In the genomic region with DNA sequence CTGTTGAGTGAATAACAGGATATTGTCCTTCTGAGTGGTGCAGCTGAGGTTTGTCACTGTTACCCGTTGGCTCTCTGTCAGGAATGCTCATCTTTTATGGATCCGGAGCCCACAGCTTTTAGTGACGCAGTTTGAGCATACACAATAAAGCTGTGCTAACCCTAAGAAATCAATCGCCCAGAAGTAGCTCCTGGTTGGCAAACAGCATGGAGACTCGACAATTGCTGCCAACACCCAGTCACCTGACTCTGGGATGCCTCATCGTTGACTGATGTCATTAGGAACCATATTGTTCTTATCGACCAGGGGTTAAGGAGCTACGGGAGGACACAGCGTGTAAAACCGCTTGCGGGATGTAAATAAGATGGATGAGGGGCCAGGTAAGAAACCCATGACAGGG, we compare ENCODE assay signal across 10 mouse cellular contexts.
DNase-seq lines count a peak whose midpoint lies in the region; ATAC-seq and TF ChIP-seq lines count a peak whose summit lies in the region.
"Had no signal": no experiment of that assay in that cellular context is flagged by ENCODE, and none has a peak within 500 bp of the region (broad histone marks: within the 10 kb centered on the region; RNA-seq: fewer than 3 reads in every experiment).

No protein-coding gene starts in this region.

- peak overlapping the region; percentile 9; the same call in 1 of the 2 replicates for H3K9ac ChIP-seq in midbrain, embryonic 11.5 days (ENCODE audit: low read length)
- H3K9ac ChIP-seq: heart, embryonic 12.5 days; liver, embryonic 14.5 days had no signal

- H3K4me2 ChIP-seq in midbrain, embryonic 11.5 days, result peak overlapping the region; percentile 34
- H3K4me2 ChIP-seq: heart, embryonic 12.5 days had no signal

- peak; percentile 69 for DNase-seq in brain, embryonic 14.5 days (ENCODE audit: low read depth)
- peak; percentile 41 for DNase-seq in cerebellum, adult 8-10 months
- DNase-seq in hindbrain, embryonic 10.5 days (ENCODE audit: low spot score), result peak; percentile 37
- peak; percentile 88 for DNase-seq in midbrain, embryonic 11.5 days (ENCODE audit: low spot score, missing footprints)
- DNase-seq in thymus, adult 18-20 months, result no peak
- no peak for DNase-seq in ovary, postnatal 14 days (ENCODE audit: low spot score)

- H3K4me3 ChIP-seq in hindbrain, embryonic 10.5 days, result peak overlapping the region; percentile 34
- H3K4me3 ChIP-seq in midbrain, embryonic 11.5 days (ENCODE audit: low read depth, low read length), result no peak overlapping the region
- H3K4me3 ChIP-seq: heart, embryonic 12.5 days had no signal

- no peak for TF ChIP-seq POLR2A in brain, embryonic 14.5 days (IDR thresholded peaks at IDR 0.05; ENCODE audit: borderline replicate concordance, extremely low read depth, insufficient read depth, insufficient read length, poor library complexity, severe bottlenecking)

- peak; percentile 61 for ATAC-seq in midbrain, embryonic 11.5 days (ENCODE audit: low FRiP score)
- no peak for ATAC-seq in frontal cortex, adult (ENCODE audit: low TSS enrichment)

- H3K27ac ChIP-seq in hindbrain, embryonic 10.5 days, result peak overlapping the region; percentile 81
- peak overlapping the region; percentile 51 for H3K27ac ChIP-seq in midbrain, embryonic 11.5 days (ENCODE audit: low read depth, low read length)
- H3K27ac ChIP-seq: liver, embryonic 14.5 days had no signal

- H3K27me3 ChIP-seq in hindbrain, embryonic 10.5 days (ENCODE audit: insufficient read depth, poor library complexity, severe bottlenecking), result no peaks in the 10 kb centered on the region
- no peaks in the 10 kb centered on the region for H3K27me3 ChIP-seq in midbrain, embryonic 11.5 days (ENCODE audit: control insufficient read depth, insufficient read depth, low read length)
- H3K27me3 ChIP-seq: heart, embryonic 12.5 days had no signal

- WGBS in hindbrain, embryonic 10.5 days, result 36% methylated on average over 11 of the region's 11 CpGs
- WGBS in midbrain, embryonic 11.5 days, result 41% methylated on average over 11 of the region's 11 CpGs

- H3K4me1 ChIP-seq in hindbrain, embryonic 10.5 days (replicated peaks), result peaks cover 36% of the 10 kb centered on the region
- H3K4me1 ChIP-seq in midbrain, embryonic 11.5 days (ENCODE audit: control insufficient read depth, insufficient read depth, low read length), result peaks cover 17% of the 10 kb centered on the region

- no peak for TF ChIP-seq CTCF in brain, embryonic 14.5 days (IDR thresholded peaks at IDR 0.05; ENCODE audit: borderline replicate concordance, extremely low read depth, insufficient read depth, insufficient read length)

- no peaks in the 10 kb centered on the region for H3K9me3 ChIP-seq in hindbrain, embryonic 10.5 days
- no peaks in the 10 kb centered on the region for H3K9me3 ChIP-seq in midbrain, embryonic 11.5 days (ENCODE audit: control insufficient read depth, low read length)
- H3K9me3 ChIP-seq: heart, embryonic 12.5 days had no signal

- H3K36me3 ChIP-seq in hindbrain, embryonic 10.5 days, result no peaks in the 10 kb centered on the region
- H3K36me3 ChIP-seq in midbrain, embryonic 11.5 days (ENCODE audit: control insufficient read depth, insufficient read depth, low read length), result no peaks in the 10 kb centered on the region
- H3K36me3 ChIP-seq: G1E; heart, embryonic 12.5 days had no signal

Comparison
In these comparisons a context has a peak if more than half of its experiments do, and no peak if none do; other contexts are left out.
1. DNase-seq: peak in brain, embryonic 14.5 days (single experiment), cerebellum, adult 8-10 months (single experiment), hindbrain, embryonic 10.5 days (single experiment) and midbrain, embryonic 11.5 days (single experiment); none in thymus, adult 18-20 months (0 of 2) and ovary, postnatal 14 days (single experiment).